Mouse (Mus musculus) stomach, adult 2 months (tissue): ENCODE data around the gene Ranbp17. TPM values are rescaled to one million over a fixed set of nuclear protein-coding genes. Genes with fewer than 3 reads are reported as not detected.

Experiments used
- polyA plus RNA-seq: library from polyadenylated mRNA; depleted of rRNA; stranded (reverse); fragments of >200 nt; gene quantifications from 2 replicates; pipeline ENCODE4 v1.2.3, GENCODE M21; 2012; rRNA removed

Ranbp17 gene
- 0.08 and 0.10 TPM in 2 replicates for polyA plus RNA-seq

DNA sequence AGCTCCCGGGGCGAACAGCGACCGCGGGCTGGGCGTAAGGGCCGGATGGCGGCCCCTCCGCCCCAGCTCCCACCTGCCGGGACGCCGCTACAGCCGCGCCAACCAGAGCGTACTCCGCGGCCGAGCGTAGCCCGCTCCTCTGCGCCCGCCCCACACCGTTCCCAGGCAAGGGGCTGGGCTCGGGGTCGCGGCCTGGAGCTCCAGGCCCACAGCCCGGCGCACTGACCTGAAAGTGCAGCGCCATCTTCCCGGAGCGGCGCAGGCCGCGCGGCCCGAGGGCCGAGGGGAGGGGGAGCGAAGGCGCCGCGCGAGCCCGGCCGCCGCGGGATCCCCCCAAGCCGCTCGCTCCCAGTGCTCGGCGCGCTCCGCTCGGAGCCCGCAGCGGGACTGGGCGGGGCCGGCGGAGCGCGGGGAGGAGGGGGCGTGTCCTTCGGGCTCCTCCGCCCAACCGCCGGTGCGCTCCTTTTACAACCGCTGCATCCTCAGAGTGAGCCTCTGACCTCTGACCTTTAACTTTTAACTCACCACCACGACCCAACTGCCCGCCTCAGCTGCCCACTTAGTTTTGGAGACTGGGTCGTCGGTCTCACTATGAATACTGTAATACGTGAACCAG is at the start of gene Ranbp17:
TSS of gene Ranbp17 (minus strand) at position 371 of the 616 bp plus-strand sequence.

DNA sequence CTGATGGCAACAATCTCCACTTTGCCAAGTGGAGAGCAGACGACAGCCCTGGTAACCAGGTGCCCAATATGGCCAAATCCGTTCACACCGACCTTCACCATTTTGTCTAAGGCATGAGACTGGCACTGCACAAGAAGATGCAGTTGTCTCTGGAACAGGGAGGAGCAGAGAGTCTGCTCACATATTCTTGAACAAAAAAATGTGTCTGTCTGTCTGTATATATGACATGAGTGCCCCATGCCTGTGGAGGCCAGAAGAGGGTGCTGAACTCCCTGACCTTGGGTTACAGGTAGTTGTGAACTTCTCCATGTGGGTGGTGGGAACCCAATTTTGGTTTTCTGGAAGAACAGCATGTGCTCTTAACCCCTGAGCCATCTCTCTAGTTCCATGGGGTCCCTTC is 236.9 kb downstream of the Ranbp17 start, which contains the start of gene Gm12117:
TSS of gene Gm12117 (minus strand) at position 101 of the 400 bp plus-strand sequence.

DNA sequence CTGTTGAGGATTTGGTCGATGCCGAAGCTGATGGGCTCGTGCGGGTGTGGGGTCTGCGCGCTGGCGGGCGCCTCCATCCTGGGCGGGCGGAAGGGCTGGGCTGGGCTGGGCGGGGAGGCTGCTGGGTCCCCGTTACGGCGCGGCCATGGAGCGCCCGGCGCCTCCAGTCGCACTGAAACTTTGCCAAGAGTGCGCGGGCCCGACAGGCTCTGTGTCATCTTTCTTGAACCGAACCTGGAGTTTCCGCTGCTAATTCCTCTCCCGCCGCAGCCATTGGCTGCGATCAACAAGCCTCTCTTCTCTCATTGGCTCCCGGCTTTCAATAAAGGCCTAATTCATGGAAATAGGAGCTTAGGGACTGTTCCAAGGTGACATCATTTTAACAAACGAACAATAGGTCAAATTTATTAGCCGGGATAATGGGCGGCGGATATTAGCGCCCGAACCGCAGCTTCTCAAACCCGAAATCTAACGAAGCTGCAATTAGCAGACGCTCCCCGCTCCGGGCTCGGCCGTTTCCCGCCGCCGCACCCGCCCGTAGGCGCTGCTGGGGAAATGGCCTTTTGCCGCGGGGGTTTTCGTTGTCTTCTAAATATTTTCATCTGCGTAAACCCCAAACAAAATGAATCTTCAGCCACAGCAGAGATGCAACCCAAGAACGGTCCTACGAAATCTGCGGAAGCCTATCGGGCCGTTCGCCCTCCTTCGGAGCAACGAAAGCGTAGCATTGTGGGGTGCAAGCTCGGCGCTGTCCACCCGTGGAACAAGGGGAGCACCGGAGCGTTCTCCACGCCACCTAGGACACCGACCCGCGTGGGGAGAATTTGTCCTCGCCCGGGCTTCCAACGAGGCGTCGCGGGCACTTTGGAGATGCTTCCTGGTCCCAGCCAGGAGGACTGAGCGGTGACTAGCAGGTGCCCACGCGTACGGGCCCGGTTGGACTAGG is 309.9 kb downstream of the Ranbp17 start, which contains the start of gene Tlx3:
TSS of gene Tlx3 (minus strand) at position 207 of the 946 bp plus-strand sequence.

DNA sequence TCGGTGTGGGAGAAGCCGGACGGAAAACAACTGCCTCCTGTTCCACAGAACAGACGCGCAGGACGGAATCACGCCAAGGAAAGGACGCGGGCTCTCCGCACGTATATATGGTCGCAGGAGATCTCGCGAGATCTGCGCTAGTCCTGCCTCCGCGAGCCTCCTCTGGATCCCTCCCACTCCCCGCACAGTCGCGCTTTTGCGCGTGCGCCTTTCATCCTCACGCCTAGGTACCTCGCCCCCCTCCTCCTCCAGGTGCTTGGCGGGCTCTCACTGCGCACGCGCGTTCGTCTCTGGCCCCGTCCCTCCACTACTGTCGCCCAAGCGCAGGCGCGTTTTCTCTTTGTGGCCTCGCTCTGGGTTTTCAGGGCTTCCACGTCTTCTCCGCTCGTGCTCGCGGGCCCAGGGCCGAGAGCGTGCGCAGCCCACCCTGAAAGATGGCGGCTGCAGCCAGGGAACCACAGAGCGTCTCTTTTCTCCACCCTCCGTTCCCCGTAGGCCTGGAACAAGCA is 350.5 kb downstream of the Ranbp17 start, which contains the start of gene Npm1:
TSS of gene Npm1 (minus strand) at position 209 of the 509 bp plus-strand sequence.

Other genes starting within 250 kb of the Ranbp17 start
- not detected in 2 replicates for gene Gm12117, start 237.0 kb downstream of the Ranbp17 start, polyA plus RNA-seq
- gene Gabrp, start 65.2 kb upstream of the Ranbp17 start, polyA plus RNA-seq: 0.02 and 0.26 TPM in 2 replicates
- gene D130052B06Rik, start 85.6 kb upstream of the Ranbp17 start, polyA plus RNA-seq: not detected in 2 replicates